ENCODE assay signal across 25 mouse cellular contexts in the genomic region with DNA sequence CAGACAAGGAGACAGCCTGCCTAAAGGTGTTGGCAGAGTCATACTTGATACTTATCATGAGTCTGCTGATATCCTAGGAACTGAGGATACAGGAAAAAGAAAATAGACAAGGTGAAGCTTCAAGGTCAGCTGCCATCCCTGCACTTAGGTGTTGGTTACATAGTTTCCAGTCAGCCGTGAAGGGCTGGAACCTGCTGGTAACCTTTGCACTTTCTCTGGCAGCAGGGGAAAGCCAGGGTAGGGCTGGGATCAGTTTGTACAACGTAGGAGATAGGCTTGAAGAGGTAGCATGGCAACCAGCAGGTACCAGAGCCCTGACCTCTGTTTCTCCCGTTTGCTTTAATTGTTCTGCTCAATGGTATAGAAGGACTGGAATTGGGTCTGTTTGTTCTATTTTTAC.
DNase-seq lines count a peak whose midpoint lies in the region; ATAC-seq lines count a peak whose summit lies in the region.
"Had no signal": no experiment of that assay in that cellular context is flagged by ENCODE, and none has a peak within 500 bp of the region (broad histone marks: within the 10 kb centered on the region; RNA-seq: fewer than 3 reads in every experiment).

No protein-coding gene starts in this region.

- H3K27ac ChIP-seq in heart, embryonic 13.5 days (replicated peaks), result peak overlapping the region; percentile 12; the same call in 1 of the 2 replicates
- H3K27ac ChIP-seq in heart, embryonic 11.5 days (ENCODE audit: low read depth, low read length), result no peak overlapping the region
- no peak overlapping the region for H3K27ac ChIP-seq in kidney, embryonic 15.5 days
- H3K27ac ChIP-seq in liver, embryonic 16.5 days (ENCODE audit: low read length), result no peak overlapping the region
- H3K27ac ChIP-seq: forebrain, embryonic 10.5 days; hindbrain, postnatal 0 days; layer of hippocampus, adult 2 months; limb, embryonic 12.5 days; midbrain, embryonic 10.5 days; neural tube, embryonic 13.5 days had no signal

- H3K4me1 ChIP-seq in heart, embryonic 13.5 days, result peaks cover 66% of the 10 kb centered on the region
- H3K4me1 ChIP-seq in heart, embryonic 11.5 days (ENCODE audit: control insufficient read depth, insufficient read depth, low read length), result peaks cover 25% of the 10 kb centered on the region
- peaks cover 30% of the 10 kb centered on the region for H3K4me1 ChIP-seq in kidney, embryonic 15.5 days
- H3K4me1 ChIP-seq in liver, embryonic 16.5 days (ENCODE audit: control insufficient read depth, low read depth, low read length), result no peaks in the 10 kb centered on the region

- H3K4me3 ChIP-seq in heart, embryonic 13.5 days, result no peak overlapping the region
- H3K4me3 ChIP-seq in heart, embryonic 11.5 days (ENCODE audit: low read depth, low read length), result no peak overlapping the region
- no peak overlapping the region for H3K4me3 ChIP-seq in kidney, embryonic 15.5 days (replicated peaks)
- no peak overlapping the region for H3K4me3 ChIP-seq in liver, embryonic 16.5 days (ENCODE audit: low read depth, low read length)
- H3K4me3 ChIP-seq: forebrain, embryonic 10.5 days; heart, embryonic 12.5 days; hindbrain, embryonic 10.5 days; layer of hippocampus, adult 2 months; limb, embryonic 12.5 days; midbrain, embryonic 10.5 days; myocyte; neural tube, embryonic 13.5 days had no signal

- peak; percentile 44 to 49 for DNase-seq in kidney, adult 8-10 months
- no peak for DNase-seq in kidney, postnatal 10 days
- no peak for DNase-seq in gastrocnemius, postnatal 14 days
- DNase-seq: adrenal gland, postnatal 25 days; cerebellum, postnatal 14 days; layer of hippocampus, postnatal 36 days; lung, adult 18-20 months; lung, postnatal 10 days; right cerebral cortex, postnatal 25 days; spleen, adult 18-20 months had no signal

- H3K27me3 ChIP-seq in heart, embryonic 13.5 days (replicated peaks), result no peaks in the 10 kb centered on the region
- no peaks in the 10 kb centered on the region for H3K27me3 ChIP-seq in heart, embryonic 11.5 days (ENCODE audit: control insufficient read depth, insufficient read depth, low read length)
- no peaks in the 10 kb centered on the region for H3K27me3 ChIP-seq in kidney, embryonic 15.5 days
- no peaks in the 10 kb centered on the region for H3K27me3 ChIP-seq in liver, embryonic 16.5 days (ENCODE audit: control insufficient read depth, insufficient read depth, low read depth, low read length)
- H3K27me3 ChIP-seq: heart, embryonic 12.5 days; neural tube, embryonic 13.5 days had no signal

- H3K4me2 ChIP-seq in heart, embryonic 13.5 days, result no peak overlapping the region
- no peak overlapping the region for H3K4me2 ChIP-seq in heart, embryonic 11.5 days
- H3K4me2 ChIP-seq in kidney, embryonic 15.5 days, result no peak overlapping the region
- H3K4me2 ChIP-seq in liver, embryonic 16.5 days (ENCODE audit: low read depth, low read length), result no peak overlapping the region
- H3K4me2 ChIP-seq: heart, embryonic 12.5 days; limb, embryonic 12.5 days; neural tube, embryonic 13.5 days had no signal

- ATAC-seq in heart, embryonic 13.5 days (ENCODE audit: extremely low read depth, insufficient number of reproducible peaks, low FRiP score, low TSS enrichment), result no peak
- ATAC-seq in heart, embryonic 11.5 days (replicated peaks; ENCODE audit: insufficient number of reproducible peaks, low FRiP score, low TSS enrichment), result no peak
- ATAC-seq in kidney, embryonic 15.5 days (replicated peaks; ENCODE audit: low FRiP score), result 0 out of 2 replicates have a peak, but pooled peaks have one; percentile 40
- ATAC-seq in liver, embryonic 16.5 days (ENCODE audit: low read depth), result peak; percentile 37; the same call in 1 of the 2 replicates
- ATAC-seq: intestine, embryonic 16.5 days; midbrain, embryonic 16.5 days had no signal

- intact Hi-C loops in gastrocnemius, postnatal 14 days (cut with DNase I; ENCODE audit: low total_unique reads), result no loop called here

- H3K9me3 ChIP-seq in heart, embryonic 13.5 days, result no peaks in the 10 kb centered on the region
- no peaks in the 10 kb centered on the region for H3K9me3 ChIP-seq in heart, embryonic 11.5 days (replicated peaks; ENCODE audit: control insufficient read depth, low read length)
- no peaks in the 10 kb centered on the region for H3K9me3 ChIP-seq in kidney, embryonic 15.5 days (replicated peaks)
- H3K9me3 ChIP-seq in liver, embryonic 16.5 days (replicated peaks; ENCODE audit: control insufficient read depth, low read length), result no peaks in the 10 kb centered on the region
- H3K9me3 ChIP-seq: forebrain, embryonic 10.5 days; heart, embryonic 12.5 days; hindbrain, embryonic 10.5 days; limb, embryonic 12.5 days; midbrain, embryonic 10.5 days; neural tube, embryonic 13.5 days had no signal

- 48% methylated on average over 3 of the region's 3 CpGs for WGBS in heart, embryonic 13.5 days
- 55% methylated on average over 3 of the region's 3 CpGs for WGBS in heart, embryonic 11.5 days (ENCODE audit: insufficient replicate concordance)
- 36% methylated on average over 3 of the region's 3 CpGs for WGBS in kidney, embryonic 15.5 days
- 35% methylated on average over 3 of the region's 3 CpGs for WGBS in liver, embryonic 16.5 days (ENCODE audit: insufficient replicate concordance)

- no peak overlapping the region for H3K9ac ChIP-seq in heart, embryonic 13.5 days
- no peak overlapping the region for H3K9ac ChIP-seq in heart, embryonic 11.5 days (ENCODE audit: low read depth, low read length)
- H3K9ac ChIP-seq in kidney, embryonic 15.5 days, result no peak overlapping the region
- H3K9ac ChIP-seq in liver, embryonic 16.5 days (ENCODE audit: low read depth, low read length), result no peak overlapping the region
- H3K9ac ChIP-seq: heart, embryonic 12.5 days; limb, embryonic 12.5 days; neural tube, embryonic 13.5 days had no signal

- H3K36me3 ChIP-seq in heart, embryonic 13.5 days, result no peaks in the 10 kb centered on the region
- H3K36me3 ChIP-seq in heart, embryonic 11.5 days (ENCODE audit: control insufficient read depth, insufficient read depth, low read length), result no peaks in the 10 kb centered on the region
- H3K36me3 ChIP-seq in kidney, embryonic 15.5 days, result no peaks in the 10 kb centered on the region
- H3K36me3 ChIP-seq in liver, embryonic 16.5 days (ENCODE audit: control insufficient read depth, insufficient read depth), result no peaks in the 10 kb centered on the region
- H3K36me3 ChIP-seq: forebrain, embryonic 10.5 days; heart, embryonic 12.5 days; hindbrain, embryonic 10.5 days; limb, embryonic 12.5 days; midbrain, embryonic 10.5 days; neural tube, embryonic 13.5 days had no signal

Comparison
In these comparisons a context has a peak if more than half of its experiments do, and no peak if none do; other contexts are left out.
1. DNase-seq: peak in kidney, adult 8-10 months (2 of 2); none in kidney, postnatal 10 days (single experiment) and gastrocnemius, postnatal 14 days (single experiment).
2. ATAC-seq: peak in kidney, embryonic 15.5 days (single experiment) and liver, embryonic 16.5 days (single experiment); none in heart, embryonic 13.5 days (single experiment) and heart, embryonic 11.5 days (single experiment).